Mouse (Mus musculus) stomach, embryonic 14.5 days (tissue): ENCODE results near the gene Fgf6. TPM values are rescaled to one million over a fixed set of nuclear protein-coding genes. Genes with fewer than 3 reads are reported as not detected.

Source experiments
- ATAC-seq: fragments of 200-750 bp; cut with Nextera tagmentation; 2 replicates; pipeline ENCODE4 v1.8.0; 2017; ENCODE audit warnings: low read depth, moderate TSS enrichment; ENCODE audit not compliant: insufficient number of reproducible peaks, insufficient read depth, low FRiP score
- H3K27ac ChIP-seq: fragments of 300-500 bp; sonication (generic); 2 replicates; pipeline ENCODE4 v1.5.1; 2014; ENCODE audit warnings: mild to moderate bottlenecking, low read length, moderate library complexity, mixed read lengths
- H3K27me3 ChIP-seq: fragments of 300-500 bp; sonication (generic); 2 replicates; pipeline ENCODE4 v1.6.1; 2014; ENCODE audit warnings: low read length, control low read depth, mixed read lengths; ENCODE audit not compliant: control insufficient read depth, insufficient read depth
- H3K36me3 ChIP-seq: fragments of 300-500 bp; sonication (generic); 2 replicates; pipeline ENCODE4 v1.6.1; 2014; ENCODE audit warnings: mild to moderate bottlenecking, control low read depth, low read length, moderate library complexity, mixed read lengths; ENCODE audit not compliant: control insufficient read depth, insufficient read depth
- H3K4me1 ChIP-seq: fragments of 300-500 bp; sonication (generic); 2 replicates; pipeline ENCODE4 v1.6.1; 2014; ENCODE audit warnings: low read length, control low read depth, mixed read lengths; ENCODE audit not compliant: control insufficient read depth, insufficient read depth
- H3K4me2 ChIP-seq: fragments of 300-500 bp; sonication (generic); replicated peaks from 2 replicates; pipeline ENCODE4 v1.6.1; 2014; ENCODE audit warnings: low read depth, low read length, control low read depth
- H3K4me3 ChIP-seq: fragments of 300-500 bp; sonication (generic); 2 replicates; pipeline ENCODE4 v1.5.1; 2014; ENCODE audit warnings: low read depth, low read length, control low read depth
- H3K9ac ChIP-seq: fragments of 300-500 bp; sonication (generic); replicated peaks from 2 replicates; pipeline ENCODE4 v1.6.1; 2014; ENCODE audit warnings: low read depth, mild to moderate bottlenecking, control low read depth, low read length, moderate library complexity, mixed read lengths
- H3K9me3 ChIP-seq: fragments of 300-500 bp; sonication (generic); 2 replicates; pipeline ENCODE4 v1.6.1; 2016; ENCODE audit warnings: low read depth, low read length, control low read depth; ENCODE audit not compliant: control insufficient read depth
- WGBS: fragments of 180-500 bp; shearing (Covaris S2); extraction: QIAGEN DNeasy Blood & Tissue Kit; methylation state at CpG from one replicate; pipeline ENCODE4 v1.1.7; 2014; 5-methylcytosine and 5-hydroxymethylcytosine counted together
- polyA plus RNA-seq: library from polyadenylated mRNA; unstranded; fragments of >200 nt; fragmentation: Nextera tagmentation; extraction: Ambion mirVana; gene quantifications from 2 replicates; pipeline ENCODE4 v1.2.1, GENCODE M21; 2014

The Fgf6 gene
- polyA plus RNA-seq, 1 experiment from 2014 or later: not detected

- 89% methylated on average over 13 of the region's 13 CpGs for WGBS
Measured at GRCm38 (mm10) chr6:127010021-127010420, 5.4 kb upstream of the Fgf6 start.

DNA sequence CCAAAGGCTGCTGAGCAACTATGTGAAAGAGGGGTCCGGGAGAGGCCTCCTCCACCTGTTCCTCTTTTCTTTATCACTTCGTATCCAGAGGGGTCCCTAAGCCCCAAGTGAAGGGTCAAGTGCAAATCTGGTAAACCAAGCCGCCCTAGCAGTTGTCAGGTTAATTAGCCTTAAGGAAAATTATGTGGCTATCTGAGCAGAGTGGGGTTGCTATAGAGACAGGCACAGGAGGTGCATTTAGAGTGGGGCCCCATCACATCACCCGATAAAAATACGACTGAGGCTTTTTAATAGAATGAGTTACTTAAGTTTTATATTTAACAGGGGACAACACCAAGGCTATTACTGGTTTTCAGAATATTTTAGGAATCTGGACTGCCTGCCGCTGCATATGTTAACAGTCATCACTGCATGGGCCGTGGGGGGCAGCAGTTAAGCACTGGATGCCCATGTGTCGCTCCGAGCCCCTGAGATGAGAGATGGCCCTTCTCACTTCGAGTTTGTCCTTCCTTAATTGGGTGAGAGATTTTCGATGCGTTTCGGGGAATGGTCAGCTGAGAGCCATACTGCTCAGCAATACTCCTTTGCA is 3.3 kb upstream of the Fgf6 start:
- Histone ChIP-seq H3K36me3 (no peaks in the 10 kb centered on the region), H3K27ac (no peak overlapping the region), H3K9me3 (no peaks in the 10 kb centered on the region), H3K4me2 (no peak overlapping the region), H3K4me1 (no peaks in the 10 kb centered on the region), H3K9ac (no peak overlapping the region), H3K4me3 (no peak overlapping the region), H3K27me3 (no peaks in the 10 kb centered on the region)
- no peak for ATAC-seq
- 81% methylated on average over 13 of the region's 13 CpGs for WGBS

More at GRCm38 (mm10) chr6:127010021-127010420, 5.4 kb upstream of the Fgf6 start:
- Histone ChIP-seq H3K4me3 (no peak overlapping the region), H3K27me3 (no peaks in the 10 kb centered on the region), H3K9ac (no peak overlapping the region), H3K9me3 (no peaks in the 10 kb centered on the region), H3K36me3 (no peaks in the 10 kb centered on the region), H3K4me2 (no peak overlapping the region), H3K27ac (no peak overlapping the region), H3K4me1 (no peaks in the 10 kb centered on the region)
- ATAC-seq: no peak

- H3K9ac ChIP-seq: no peak overlapping the region
- no peak for ATAC-seq
- H3K4me2 ChIP-seq: no peak overlapping the region
- peaks cover 5% of the 10 kb centered on the region; the same call in 1 of the 2 replicates for H3K27me3 ChIP-seq
- H3K4me3 ChIP-seq: no peak overlapping the region
- H3K36me3 ChIP-seq: no peaks in the 10 kb centered on the region
- no peaks in the 10 kb centered on the region for H3K9me3 ChIP-seq
- H3K27ac ChIP-seq: no peak overlapping the region
- H3K4me1 ChIP-seq: no peaks in the 10 kb centered on the region
- WGBS: 3% methylated on average over 6 of the region's 6 CpGs
Measured at GRCm38 (mm10) chr6:127019254-127019653, 3.9 kb downstream of the Fgf6 start.

DNA sequence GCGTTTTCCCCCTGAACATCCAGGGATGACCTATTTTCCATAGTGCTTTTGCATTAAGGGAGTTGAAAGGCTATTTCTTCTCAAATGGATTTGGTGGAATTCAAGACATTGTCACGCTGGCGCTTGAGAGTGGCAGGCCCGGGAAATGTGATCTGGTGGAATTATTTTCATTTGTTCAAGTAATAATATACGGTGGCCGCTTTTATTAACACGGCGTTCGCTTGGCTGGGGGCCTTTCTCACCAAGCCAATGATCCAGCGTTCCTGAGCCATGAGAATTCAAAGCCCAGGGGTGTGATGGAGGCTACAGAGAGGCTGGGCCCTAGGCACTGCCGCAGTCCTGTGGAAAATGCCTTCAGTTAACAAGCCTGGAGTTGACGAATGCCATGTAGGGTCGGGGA is 5.0 kb downstream of the Fgf6 start:
- H3K4me2 ChIP-seq: no peak overlapping the region
- H3K9me3 ChIP-seq: no peaks in the 10 kb centered on the region
- H3K27me3 ChIP-seq: peaks cover 5% of the 10 kb centered on the region; the same call in 1 of the 2 replicates
- no peaks in the 10 kb centered on the region for H3K36me3 ChIP-seq
- 15% methylated on average over 13 of the region's 13 CpGs for WGBS
- no peak overlapping the region for H3K27ac ChIP-seq
- no peak overlapping the region for H3K4me3 ChIP-seq
- no peaks in the 10 kb centered on the region for H3K4me1 ChIP-seq
- ATAC-seq: no peak
- no peak overlapping the region for H3K9ac ChIP-seq

DNA sequence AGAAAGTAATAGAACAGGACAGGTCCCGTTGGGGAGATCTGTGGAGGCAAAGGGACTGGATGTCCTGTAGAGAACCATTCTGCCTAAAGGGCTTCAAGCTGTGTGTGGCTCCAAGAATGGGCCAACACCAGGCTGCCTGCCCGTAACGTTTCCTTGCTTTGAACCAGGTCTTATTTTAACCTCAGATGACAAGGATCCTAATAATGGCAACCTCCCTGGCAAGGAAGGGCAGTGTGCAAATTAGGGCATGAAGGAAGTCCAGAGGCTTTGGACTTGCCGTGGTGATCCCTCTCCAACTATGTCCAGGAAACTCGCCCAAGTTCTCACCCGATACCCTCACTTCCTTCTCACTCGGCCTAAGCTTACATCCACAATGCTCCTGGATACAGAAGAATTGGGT is 9.4 kb downstream of the Fgf6 start:
- H3K4me2 ChIP-seq: no peak overlapping the region
- H3K9me3 ChIP-seq: no peaks in the 10 kb centered on the region
- no peaks in the 10 kb centered on the region for H3K36me3 ChIP-seq
- WGBS: 77% methylated on average over 7 of the region's 7 CpGs
- H3K27ac ChIP-seq: no peak overlapping the region
- no peak overlapping the region for H3K9ac ChIP-seq
- H3K4me1 ChIP-seq: no peaks in the 10 kb centered on the region
- ATAC-seq: no peak
- H3K4me3 ChIP-seq: no peak overlapping the region
- peaks cover 2% of the 10 kb centered on the region; the same call in 1 of the 2 replicates for H3K27me3 ChIP-seq

- 16% methylated on average over 10 of the region's 10 CpGs for WGBS
- H3K4me2 ChIP-seq: peak overlapping the region; percentile 37
- no peak for ATAC-seq
- H3K9me3 ChIP-seq: no peaks in the 10 kb centered on the region
- no peak overlapping the region for H3K9ac ChIP-seq
- H3K27ac ChIP-seq: no peak overlapping the region
- H3K36me3 ChIP-seq: no peaks in the 10 kb centered on the region
- no peaks in the 10 kb centered on the region; the same call in 1 of the 2 replicates for H3K4me1 ChIP-seq
- H3K27me3 ChIP-seq: no peaks in the 10 kb centered on the region
- H3K4me3 ChIP-seq: peak overlapping the region; percentile 22; the same call in 1 of the 2 replicates
Measured at GRCm38 (mm10) chr6:127034760-127035159, 19.4 kb downstream of the Fgf6 start.

- 0 out of 2 replicates have a peak, but pooled peaks have one; percentile 33 for ATAC-seq
- 45% methylated on average over 6 of the region's 6 CpGs for WGBS
- H3K4me2 ChIP-seq: no peak overlapping the region
- no peaks in the 10 kb centered on the region for H3K36me3 ChIP-seq
- H3K4me3 ChIP-seq: no peak overlapping the region
- no peaks in the 10 kb centered on the region for H3K27me3 ChIP-seq
- H3K4me1 ChIP-seq: no peaks in the 10 kb centered on the region
- no peaks in the 10 kb centered on the region for H3K9me3 ChIP-seq
- no peak overlapping the region for H3K9ac ChIP-seq
- no peak overlapping the region for H3K27ac ChIP-seq
Measured at GRCm38 (mm10) chr6:127044909-127045308, 29.5 kb downstream of the Fgf6 start.

- Histone ChIP-seq H3K4me2 (no peak overlapping the region), H3K4me3 (no peak overlapping the region), H3K27me3 (no peaks in the 10 kb centered on the region), H3K36me3 (no peaks in the 10 kb centered on the region), H3K9me3 (no peaks in the 10 kb centered on the region), H3K4me1 (no peaks in the 10 kb centered on the region), H3K9ac (no peak overlapping the region), H3K27ac (no peak overlapping the region)
- no peak for ATAC-seq
- 60% methylated on average over 4 of the region's 4 CpGs for WGBS
Measured at GRCm38 (mm10) chr6:127050847-127051246, 35.5 kb downstream of the Fgf6 start.
